Mouse (Mus musculus) CD4-positive, CD25-positive, alpha-beta regulatory T cell (primary cell): ENCODE results near the gene Isy1. TPM values are rescaled to one million over a fixed set of nuclear protein-coding genes. Genes with fewer than 3 reads are reported as not detected.

Source experiments
- polyA plus RNA-seq: library from polyadenylated mRNA; unstranded; fragments of 100-300 nt; shearing (Covaris generic); gene quantifications from one replicate; pipeline ENCODE4 v1.2.1, GENCODE M21; 2017

The Isy1 gene
- 72.1 TPM for polyA plus RNA-seq

DNA sequence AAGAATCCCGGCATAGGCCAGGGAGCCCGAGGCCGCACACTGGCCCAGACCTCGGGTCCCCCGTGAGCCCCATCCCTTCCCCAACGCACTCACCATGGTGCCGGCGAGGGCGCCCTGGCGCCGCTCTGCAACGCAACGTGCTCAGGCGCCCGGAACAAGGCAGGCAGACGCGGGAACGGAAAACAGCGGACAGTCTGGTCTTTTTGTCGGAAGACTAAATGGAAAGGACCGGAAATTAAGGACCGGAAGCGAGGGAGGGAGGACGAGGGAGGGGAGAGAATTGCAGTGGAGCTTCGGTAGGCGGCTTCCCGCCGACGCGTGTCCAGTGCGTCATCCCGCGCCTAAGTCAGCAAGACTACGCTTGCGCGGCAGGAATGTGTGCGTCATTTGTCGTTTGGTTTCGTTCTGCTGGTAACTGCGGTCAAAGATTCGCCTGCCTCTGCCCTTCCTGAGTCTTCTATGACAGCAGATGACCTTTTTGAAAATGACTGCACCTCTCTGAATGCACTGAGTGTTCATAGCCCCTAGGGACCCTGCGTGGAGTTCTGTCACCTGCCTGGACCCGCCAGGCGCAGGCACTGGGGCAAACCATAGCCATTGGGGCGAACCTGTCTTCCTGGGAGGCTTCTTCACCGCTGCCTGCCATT, at the start of gene Isy1:
Gene Isy1, minus strand, starts transcription at position 248 of the 647 bp plus-strand sequence.

DNA sequence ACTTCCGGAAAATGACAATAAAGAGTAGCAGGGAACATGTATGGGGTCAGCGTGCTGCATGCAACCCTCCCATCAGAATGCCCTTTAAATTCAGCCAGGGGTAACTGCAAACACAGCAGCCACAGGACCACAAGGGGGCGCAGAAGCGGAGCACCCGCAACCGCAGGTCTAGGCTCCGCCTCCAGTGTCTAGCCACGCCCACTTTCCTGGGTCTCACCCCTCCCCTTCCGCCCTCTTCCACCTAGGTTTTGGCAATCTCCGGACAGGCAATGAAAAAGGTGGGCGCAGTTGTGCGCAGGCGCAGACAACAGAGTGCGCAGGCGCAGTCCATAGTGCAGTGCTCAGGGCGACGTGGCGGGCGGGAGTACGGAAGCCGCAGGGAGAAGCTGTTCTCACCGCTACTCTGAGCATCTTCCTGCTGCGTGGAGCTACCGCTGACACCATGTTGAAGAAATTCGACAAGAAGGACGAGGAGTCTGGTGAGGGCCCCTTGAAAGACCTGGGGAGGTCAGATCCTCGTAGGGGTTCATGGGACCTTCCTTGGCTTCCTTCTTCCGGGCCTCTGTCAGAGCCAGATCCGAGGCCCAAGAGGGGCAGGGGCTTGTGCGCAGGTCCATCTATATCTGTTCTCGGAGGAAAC, 49.1 kb upstream of the Isy1 start, which contains the start of gene Copg1:
Gene Copg1, plus strand, starts transcription at position 221 of the 640 bp plus-strand sequence.

DNA sequence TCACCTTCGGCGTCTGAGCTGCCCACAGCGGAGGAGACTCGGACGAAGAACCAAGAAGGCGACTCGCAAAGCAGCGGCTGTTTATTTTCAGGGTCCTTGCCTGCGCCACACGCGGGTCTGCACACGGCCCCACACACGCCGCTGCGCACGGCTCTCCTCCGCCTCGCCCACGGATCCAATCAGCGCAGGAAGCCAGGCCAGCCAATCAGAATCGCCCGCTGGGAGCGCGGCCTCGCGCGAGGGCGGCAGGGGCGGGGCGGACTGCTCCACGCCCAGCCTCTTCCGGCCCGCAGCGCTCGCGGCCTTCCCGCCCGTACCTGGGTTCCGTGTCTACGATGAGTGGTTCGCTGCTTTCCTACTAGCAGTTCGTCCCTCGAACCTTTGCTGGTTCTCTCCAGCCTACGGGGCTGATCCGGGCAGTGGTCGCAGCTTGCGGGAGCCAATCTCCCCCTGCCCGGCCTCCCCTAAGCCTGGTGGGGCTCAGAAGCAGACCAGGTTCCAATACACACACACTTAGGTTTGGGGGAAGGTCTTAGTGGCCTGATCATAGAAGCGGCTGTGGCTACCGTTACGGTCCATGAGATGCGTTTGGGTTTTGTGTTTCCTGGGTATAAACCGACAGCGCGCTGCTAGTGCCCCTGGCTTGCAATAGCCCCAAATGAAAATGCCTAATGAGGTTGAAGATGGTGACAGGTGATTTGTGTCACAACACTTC, 12.5 kb upstream of the Isy1 start, which contains the start of gene Cnbp:
Gene Cnbp, minus strand, starts transcription at position 207 of the 715 bp plus-strand sequence.

DNA sequence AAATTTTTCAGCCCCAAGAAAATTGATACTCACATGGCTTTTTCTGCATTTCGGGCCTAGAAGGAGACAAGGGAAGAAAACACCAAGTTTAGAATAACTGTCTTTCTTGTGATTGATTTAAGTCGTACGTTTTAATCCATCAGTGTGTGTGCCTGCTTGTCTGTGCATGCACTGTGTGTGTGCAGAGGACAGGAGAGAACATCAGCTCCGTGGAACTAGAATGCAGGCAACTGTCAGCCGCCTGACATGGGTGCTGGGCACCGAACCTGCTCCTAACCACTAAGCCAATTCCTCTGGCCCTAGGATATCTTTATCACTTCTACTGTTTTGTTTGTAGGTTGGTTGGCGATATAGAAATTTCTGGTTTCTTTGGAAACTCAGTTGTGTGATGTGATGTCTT, 2.9 kb downstream of the Isy1 start, which contains the start of gene Gm45140:
Gene Gm45140, minus strand, starts transcription at position 101 of the 400 bp plus-strand sequence.

DNA sequence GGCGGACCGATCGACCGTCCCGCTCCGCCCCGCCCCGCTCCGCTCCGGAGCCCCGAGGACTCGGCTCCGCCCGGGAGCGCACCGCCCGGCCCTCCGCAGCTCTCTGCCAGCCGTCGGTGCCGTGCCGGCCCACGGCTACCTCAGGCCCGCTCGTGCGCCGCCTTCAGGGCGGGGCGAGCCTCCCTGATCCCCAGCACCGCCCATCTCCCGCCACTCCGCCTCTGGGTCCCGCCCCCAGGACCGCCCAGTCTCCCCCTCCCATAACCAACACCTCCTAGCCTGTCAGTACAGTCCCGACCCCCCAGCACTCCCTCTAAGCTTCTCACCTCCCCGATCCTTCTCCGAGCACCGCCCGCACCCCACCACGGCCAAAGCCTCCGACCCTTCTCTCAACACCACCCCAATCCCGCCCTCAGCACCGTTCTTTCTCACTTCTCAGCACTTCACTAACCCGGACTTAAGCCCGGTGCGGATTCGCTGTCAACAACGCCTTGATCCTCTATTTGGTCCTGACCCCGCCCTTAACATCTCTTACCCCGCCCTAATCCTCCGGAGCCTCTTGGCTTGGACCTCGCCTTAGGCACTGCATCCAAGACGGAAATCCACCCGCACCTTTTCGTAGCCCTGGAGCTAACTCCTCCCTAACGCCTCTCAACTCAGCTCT, 26.8 kb downstream of the Isy1 start, which contains the start of gene Rab43:
Gene Rab43, minus strand, starts transcription at position 490 of the 664 bp plus-strand sequence.

DNA sequence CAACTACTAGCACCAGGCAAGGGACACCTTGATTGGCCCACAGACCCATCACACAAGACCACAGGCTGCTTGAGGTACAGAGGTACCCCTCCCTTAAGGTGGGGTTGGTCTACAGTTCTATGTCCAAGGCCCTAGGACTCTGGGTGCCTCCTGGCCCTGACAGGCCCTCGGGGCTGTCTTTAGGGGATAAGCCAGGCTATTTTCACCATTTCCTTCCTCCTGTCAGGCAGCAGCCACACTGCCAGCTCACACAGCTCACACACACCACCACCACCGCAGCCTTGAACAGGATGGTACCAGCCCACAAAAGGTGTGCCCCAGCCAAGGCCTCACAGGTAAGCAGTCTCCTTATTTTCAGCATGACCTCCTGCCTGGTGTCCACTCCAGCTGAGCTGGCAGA, 60.8 kb downstream of the Isy1 start, which contains the start of gene Gp9:
Gene Gp9, plus strand, starts transcription at position 231 of the 400 bp plus-strand sequence.

Other genes starting within 250 kb of the Isy1 start
- gene Prokr1, start 248.1 kb downstream of the Isy1 start, polyA plus RNA-seq, result 0.11 TPM
- 9.9 TPM for gene Aplf, start 166.6 kb downstream of the Isy1 start, polyA plus RNA-seq
- 0.34 TPM for gene Efcc1, start 107.9 kb downstream of the Isy1 start, polyA plus RNA-seq
- gene Gp9, start 60.7 kb downstream of the Isy1 start, polyA plus RNA-seq, result not detected
- gene Rab43, start 26.6 kb downstream of the Isy1 start, polyA plus RNA-seq, result 34.5 TPM
- 12.3 TPM for gene Gm45140, start 3.0 kb downstream of the Isy1 start, polyA plus RNA-seq
- gene Cnbp, start 12.3 kb upstream of the Isy1 start, polyA plus RNA-seq, result 1,206 TPM
- 154 TPM for gene Copg1, start 49.0 kb upstream of the Isy1 start, polyA plus RNA-seq
- 40.3 TPM for gene Hmces, start 75.1 kb upstream of the Isy1 start, polyA plus RNA-seq
- gene H1fx, start 142.8 kb upstream of the Isy1 start, polyA plus RNA-seq, result not detected
- 285 TPM for gene Rab7, start 206.5 kb upstream of the Isy1 start, polyA plus RNA-seq
- gene Rpn1, start 245.7 kb upstream of the Isy1 start, polyA plus RNA-seq, result 213 TPM